Mouse (Mus musculus): ENCODE results near the gene Tpm1. TPM values are rescaled to one million over a fixed set of nuclear protein-coding genes. Genes with fewer than 3 reads are reported as not detected.
A peak's percentile ranks its signal among the peaks of the same experiment; 100 is the strongest.

Tpm1 gene
- polyA plus RNA-seq, 1 experiment from 2014 or later = 298 TPM

GRCm38 (mm10) chr9:66974721-66975225, 74.4 kb downstream of the Tpm1 start:
- H3K27me3 ChIP-seq (ENCODE audit: control insufficient read depth, insufficient read depth, low read length) = no peaks in the 10 kb centered on the region
- DNase-seq (ENCODE audit: low spot score, missing footprints) = peak; percentile 97
- peak overlapping the region; percentile 87 for H3K27ac ChIP-seq (ENCODE audit: low read depth, low read length)
- H3K4me3 ChIP-seq (ENCODE audit: low read depth, low read length) = peak overlapping the region; percentile 87
- H3K36me3 ChIP-seq (ENCODE audit: control insufficient read depth, insufficient read depth, low read length) = no peaks in the 10 kb centered on the region
- H3K9ac ChIP-seq (ENCODE audit: low read length) = peak overlapping the region; percentile 68
- ATAC-seq (ENCODE audit: low FRiP score) = peak; percentile 90
- peak overlapping the region; percentile 80 for H3K4me2 ChIP-seq
- WGBS = under 1% methylated on average over 41 of the region's 41 CpGs
- peaks cover 2% of the 10 kb centered on the region; the same call in 1 of the 2 replicates for H3K4me1 ChIP-seq (ENCODE audit: control insufficient read depth, insufficient read depth, low read length)
- H3K9me3 ChIP-seq (ENCODE audit: control insufficient read depth, low read length) = no peaks in the 10 kb centered on the region

Other genes with a start within 250 kb of the Tpm1 start
- gene Aph1c, start 214.7 kb downstream of the Tpm1 start, polyA plus RNA-seq (2014; fragmentation: Nextera tagmentation; extraction: Ambion mirVana) = 1.5 and 1.7 TPM in 2 replicates
- gene Rab8b, start 129.7 kb downstream of the Tpm1 start, polyA plus RNA-seq (2014; fragmentation: Nextera tagmentation; extraction: Ambion mirVana) = 29.5 and 37.1 TPM in 2 replicates
- 612 and 702 TPM in 2 replicates for gene Rps27l, start 103.3 kb downstream of the Tpm1 start, polyA plus RNA-seq (2014; fragmentation: Nextera tagmentation; extraction: Ambion mirVana)
- 11.7 and 12.6 TPM in 2 replicates for gene Lactb, start 73.9 kb downstream of the Tpm1 start, polyA plus RNA-seq (2014; fragmentation: Nextera tagmentation; extraction: Ambion mirVana)